Mouse (Mus musculus) skeletal muscle tissue, adult 2 months (tissue): ENCODE results near the gene Tbce.

Experiments used
- DNase-seq: peaks from one replicate; pipeline ENCODE4 v3.0.0-alpha.2; 2012; ENCODE audit warnings: low read depth, low spot score

Gene Tbce

DNA sequence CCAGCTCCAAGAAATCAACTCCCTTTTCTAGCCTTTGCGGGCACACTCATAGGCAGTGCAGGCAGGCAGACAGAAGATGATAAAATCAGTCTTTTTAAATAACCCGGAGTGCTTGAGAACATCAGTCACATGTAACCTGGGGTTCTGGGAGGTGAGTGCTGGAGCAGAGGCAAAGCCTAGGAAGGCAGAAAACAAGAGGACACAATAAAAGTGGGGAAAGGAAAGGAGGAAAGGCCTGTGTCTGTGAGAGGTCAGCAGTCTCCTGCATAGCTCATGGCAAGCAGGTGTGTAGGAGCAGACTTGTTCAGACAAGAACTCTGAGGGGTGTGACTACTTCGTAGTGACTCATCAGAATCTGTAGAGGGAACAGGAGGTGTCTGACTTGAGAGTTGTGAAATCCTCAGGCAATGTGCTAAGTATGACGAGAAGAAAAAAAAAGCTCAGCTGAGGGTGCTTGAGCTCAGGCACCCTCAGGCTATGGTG is 70.8 kb downstream of the Tbce start:
- peak; percentile 84 for DNase-seq

DNA sequence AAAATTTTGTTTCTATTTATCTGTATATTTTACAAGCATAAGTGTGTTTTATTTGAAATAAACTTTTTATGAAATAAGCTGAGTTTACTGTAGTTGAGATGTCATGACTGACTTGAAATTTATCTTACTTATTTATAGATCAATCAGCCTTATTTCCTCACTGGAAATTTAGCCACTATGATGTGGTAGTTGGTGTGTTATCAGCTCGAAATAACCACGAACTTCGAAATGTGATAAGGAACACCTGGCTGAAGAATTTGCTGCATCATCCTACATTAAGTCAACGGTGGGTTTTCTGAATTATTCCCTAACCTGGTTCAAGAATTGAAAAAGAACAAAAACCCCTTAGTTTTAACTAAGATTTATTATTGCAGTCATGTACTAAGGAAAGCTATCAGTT is 73.3 kb downstream of the Tbce start:
- no peak for DNase-seq

DNA sequence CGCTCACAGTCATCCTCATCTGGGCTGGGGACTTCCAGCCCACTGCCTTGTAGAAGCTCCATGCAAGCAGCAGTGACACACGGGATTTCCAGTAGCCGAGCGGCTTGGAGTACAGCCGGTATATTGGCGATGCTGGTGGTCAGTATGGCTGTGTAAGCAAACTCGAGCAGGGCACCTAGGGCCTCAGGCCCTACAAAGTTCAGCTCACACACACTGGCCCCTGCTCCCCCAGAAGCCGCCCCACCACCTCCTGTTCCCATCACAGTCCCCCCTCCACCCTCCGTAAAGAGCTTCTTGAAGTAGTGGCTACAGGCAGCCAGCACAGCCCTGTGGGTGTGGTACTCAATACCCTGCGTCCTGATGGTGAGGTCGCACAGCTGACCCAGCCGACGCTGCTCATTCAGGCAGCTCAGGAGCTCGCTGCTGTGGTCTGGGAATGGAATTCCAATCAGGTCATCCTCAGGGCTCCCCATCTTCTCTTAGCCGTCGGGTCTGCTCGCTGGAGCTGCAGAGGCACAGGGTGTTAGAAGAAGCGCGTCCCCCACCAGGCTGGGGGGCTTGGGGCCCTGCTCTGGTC is 74.0 kb downstream of the Tbce start:
- DNase-seq: no peak

DNA sequence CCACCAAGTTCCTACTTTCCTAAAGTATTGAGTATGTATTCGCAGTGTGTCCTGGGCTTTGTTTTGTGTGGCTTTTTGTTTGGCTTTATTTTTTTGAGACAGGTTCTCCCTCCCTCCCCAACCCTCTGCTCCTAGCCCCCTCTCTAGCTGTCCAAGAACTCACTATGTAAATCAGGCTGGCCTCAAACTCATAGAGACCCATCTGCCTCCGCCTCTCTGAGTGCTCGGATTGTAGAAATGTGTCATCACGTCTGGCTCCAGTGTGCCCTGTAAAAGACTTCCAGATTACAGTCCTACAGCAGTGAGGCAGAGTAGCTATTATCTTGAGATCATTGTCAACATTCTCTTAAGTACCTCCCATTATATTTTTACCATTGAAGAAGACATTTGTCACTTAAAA is 78.4 kb downstream of the Tbce start:
- no peak for DNase-seq

DNA sequence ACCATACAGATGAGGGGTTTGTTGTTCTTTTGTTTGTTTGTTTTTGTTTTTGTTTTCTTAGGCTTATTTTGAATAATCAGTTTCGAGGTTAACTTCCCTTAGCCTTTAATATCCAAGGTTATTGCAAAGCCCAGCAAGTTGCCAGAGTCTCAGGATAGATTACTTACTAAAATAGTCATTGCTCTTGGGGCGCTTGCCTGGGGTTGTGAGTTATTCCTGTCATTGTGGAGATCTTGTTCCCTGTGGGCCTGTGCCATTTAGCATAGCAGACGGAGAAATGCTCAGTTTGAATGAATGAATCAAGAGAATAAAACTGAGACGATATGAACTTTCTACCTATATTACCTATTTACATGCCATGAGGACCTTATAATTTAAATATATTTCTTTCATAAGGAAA is 79.2 kb downstream of the Tbce start:
- peak; percentile 55 for DNase-seq

DNA sequence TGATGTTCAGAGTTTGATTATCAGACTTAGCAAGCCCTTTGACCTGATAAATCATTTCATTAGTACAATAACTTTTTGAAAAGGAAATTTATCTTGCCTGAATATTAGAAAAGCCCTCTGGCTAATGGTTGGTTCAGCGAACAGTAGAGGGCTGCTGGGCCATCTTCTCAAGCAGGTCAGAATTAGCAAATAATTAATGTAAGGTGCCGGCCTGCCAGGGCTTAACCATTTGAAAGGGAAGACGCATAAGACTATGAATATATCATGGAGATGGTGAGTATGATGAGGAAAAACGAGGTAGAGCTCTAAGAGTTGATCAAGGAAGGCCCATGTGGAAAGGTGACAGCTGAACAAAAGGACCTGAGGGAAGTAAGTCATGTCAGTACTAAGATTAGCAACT is 82.8 kb downstream of the Tbce start:
- no peak for DNase-seq

DNA sequence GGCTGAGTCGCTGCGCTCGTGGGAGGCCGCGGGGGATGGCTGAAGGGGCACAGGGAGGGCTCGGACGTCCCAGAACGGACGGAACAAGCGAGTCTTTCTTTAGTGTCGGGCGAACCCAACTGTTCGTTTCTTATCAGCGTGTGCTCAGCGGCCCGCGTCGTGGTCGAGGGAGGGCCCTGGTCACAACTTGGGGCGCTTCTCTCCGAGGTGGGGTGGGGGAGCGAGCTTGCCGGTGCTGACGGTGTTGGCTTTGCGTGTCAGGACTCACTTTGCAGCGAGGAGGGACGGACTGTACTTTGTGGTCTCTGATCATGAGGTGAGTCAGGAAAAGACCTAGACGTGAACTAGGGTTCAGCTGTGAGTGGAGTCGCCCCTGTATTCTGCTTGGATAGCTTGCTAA is 84.5 kb downstream of the Tbce start:
- DNase-seq: peak; percentile 52

DNA sequence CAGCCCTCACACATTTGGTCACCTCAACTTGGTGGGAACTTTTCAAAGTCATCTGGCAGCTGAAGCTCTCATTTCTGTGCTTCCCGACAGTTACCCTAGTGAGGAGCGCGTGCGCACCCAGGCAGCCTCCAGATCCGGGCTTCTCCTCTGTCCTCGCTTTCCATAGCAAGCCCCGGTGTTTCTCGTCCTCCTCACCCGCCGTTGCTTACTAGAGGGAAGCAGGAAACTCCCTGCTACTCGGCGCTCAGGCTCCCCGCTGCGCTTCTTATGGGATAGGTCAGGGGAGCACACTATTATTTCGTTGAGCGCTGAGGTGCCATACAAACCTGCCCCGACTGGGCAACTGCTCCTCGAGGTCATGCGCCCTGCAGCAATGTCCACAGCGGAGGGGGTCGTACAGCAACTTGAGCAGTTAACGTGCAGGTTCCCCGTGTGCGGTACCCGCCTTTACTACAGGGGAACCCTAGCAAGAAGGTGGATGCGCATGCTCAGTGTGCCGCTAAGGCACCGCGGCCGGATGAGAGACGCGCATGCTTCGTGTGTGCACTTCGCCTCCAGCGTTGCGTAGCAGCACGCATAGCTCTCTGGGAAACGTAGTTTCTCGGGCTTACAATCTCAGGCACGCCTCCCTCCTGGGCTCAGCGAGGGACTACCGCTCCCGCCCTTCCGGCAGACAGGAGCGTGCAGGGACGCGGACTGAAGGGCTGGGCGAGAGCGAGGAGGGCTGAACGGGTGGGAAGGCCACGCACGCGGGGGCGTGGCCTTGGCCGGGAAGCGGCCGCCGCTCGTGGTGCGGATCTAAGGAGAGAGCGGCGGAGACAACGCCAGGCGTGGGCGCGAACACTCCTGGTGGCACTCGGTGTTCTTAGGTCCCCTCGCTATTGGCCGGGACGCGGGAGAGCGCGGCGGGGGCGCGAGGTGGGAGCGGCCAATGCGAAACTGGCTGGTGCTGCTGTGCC is 85.3 kb downstream of the Tbce start, which contains the start of gene B3galnt2:
Gene B3galnt2, plus strand, starts transcription at position 596 of the 959 bp plus-strand sequence.
- DNase-seq: peak; percentile 99
